Mouse (Mus musculus) forebrain, embryonic 15.5 days (tissue): ENCODE data around the gene Fry. TPM values are rescaled to one million over a fixed set of nuclear protein-coding genes. Genes with fewer than 3 reads are reported as not detected.
A peak's percentile ranks its signal among the peaks of the same experiment; 100 is the strongest.

ENCODE experiments used
- ATAC-seq: fragments of 200-750 bp; cut with Nextera tagmentation; replicated peaks from 2 replicates; pipeline ENCODE4 v1.8.0; 2017; ENCODE audit warnings: mild to moderate bottlenecking, moderate TSS enrichment, moderate library complexity
- H3K27ac ChIP-seq: fragments of 300-500 bp; sonication (generic); replicated peaks from 2 replicates; pipeline ENCODE4 v1.5.1; 2015; ENCODE audit warnings: mild to moderate bottlenecking, inconsistent platforms
- H3K27me3 ChIP-seq: fragments of 300-500 bp; sonication (generic); 2 replicates; pipeline ENCODE4 v1.6.1; 2015; ENCODE audit warnings: inconsistent platforms
- H3K36me3 ChIP-seq: fragments of 300-500 bp; sonication (generic); 2 replicates; pipeline ENCODE4 v1.6.1; 2015; ENCODE audit warnings: mild to moderate bottlenecking, inconsistent platforms
- H3K4me1 ChIP-seq: fragments of 300-500 bp; sonication (generic); 2 replicates; pipeline ENCODE4 v1.6.1; 2015; ENCODE audit warnings: inconsistent platforms
- H3K4me2 ChIP-seq: fragments of 300-500 bp; sonication (generic); replicated peaks from 2 replicates; pipeline ENCODE4 v1.6.1; 2015; ENCODE audit warnings: mild to moderate bottlenecking, inconsistent platforms
- H3K4me3 ChIP-seq: fragments of 300-500 bp; sonication (generic); 2 replicates; pipeline ENCODE4 v1.5.1; 2015; ENCODE audit warnings: mild to moderate bottlenecking, inconsistent platforms
- H3K9ac ChIP-seq: fragments of 300-500 bp; sonication (generic); replicated peaks from 2 replicates; pipeline ENCODE4 v1.6.1; 2015; ENCODE audit warnings: mild to moderate bottlenecking, inconsistent platforms
- H3K9me3 ChIP-seq: fragments of 300-500 bp; sonication (generic); 2 replicates; pipeline ENCODE4 v1.6.1; 2016; ENCODE audit warnings: inconsistent platforms
- WGBS: fragments of 180-500 bp; shearing (Covaris S2); methylation state at CpG from one replicate; pipeline ENCODE4 v1.1.7; 2015; ENCODE audit warnings: mixed read lengths; 5-methylcytosine and 5-hydroxymethylcytosine counted together
- polyA plus RNA-seq: library from polyadenylated mRNA; unstranded; fragments of >200 nt; fragmentation: Nextera tagmentation; extraction: Ambion mirVana; gene quantifications from 2 replicates; pipeline ENCODE4 v1.2.1, GENCODE M21; 2015

Fry gene
- polyA plus RNA-seq, 1 experiment from 2014 or later, result 36.3 TPM

- Histone ChIP-seq H3K27me3 (no peaks in the 10 kb centered on the region), H3K4me1 (no peaks in the 10 kb centered on the region), H3K27ac (no peak overlapping the region), H3K9ac (no peak overlapping the region), H3K4me3 (no peak overlapping the region), H3K9me3 (no peaks in the 10 kb centered on the region), H3K36me3 (no peaks in the 10 kb centered on the region), H3K4me2 (no peak overlapping the region)
- WGBS, result 72% methylated on average over 5 of the region's 5 CpGs
- ATAC-seq, result no peak
Observed at GRCm38 (mm10) chr5:150159151-150159550, 40.7 kb downstream of the Fry start.

- ATAC-seq, result no peak
- H3K4me1 ChIP-seq, result no peaks in the 10 kb centered on the region
- no peaks in the 10 kb centered on the region for H3K9me3 ChIP-seq
- no peak overlapping the region for H3K4me2 ChIP-seq
- H3K27me3 ChIP-seq, result no peaks in the 10 kb centered on the region
- WGBS, result 83% methylated on average over 6 of the region's 6 CpGs
- H3K4me3 ChIP-seq, result no peak overlapping the region
- H3K9ac ChIP-seq, result no peak overlapping the region
- no peaks in the 10 kb centered on the region for H3K36me3 ChIP-seq
- H3K27ac ChIP-seq, result no peak overlapping the region
Observed at GRCm38 (mm10) chr5:150161193-150161592, 42.7 kb downstream of the Fry start.

GRCm38 (mm10) chr5:150161898-150162297, 43.5 kb downstream of the Fry start:
- Histone ChIP-seq H3K27ac (no peak overlapping the region), H3K27me3 (no peaks in the 10 kb centered on the region), H3K36me3 (no peaks in the 10 kb centered on the region), H3K4me2 (no peak overlapping the region), H3K4me1 (no peaks in the 10 kb centered on the region), H3K9me3 (no peaks in the 10 kb centered on the region), H3K4me3 (no peak overlapping the region), H3K9ac (no peak overlapping the region)
- no peak for ATAC-seq
- 78% methylated on average over 5 of the region's 5 CpGs for WGBS

GRCm38 (mm10) chr5:150164671-150165070, 46.2 kb downstream of the Fry start:
- Histone ChIP-seq H3K4me3 (no peak overlapping the region), H3K9me3 (no peaks in the 10 kb centered on the region), H3K4me2 (no peak overlapping the region), H3K4me1 (no peaks in the 10 kb centered on the region), H3K36me3 (no peaks in the 10 kb centered on the region), H3K27me3 (no peaks in the 10 kb centered on the region), H3K27ac (no peak overlapping the region), H3K9ac (no peak overlapping the region)
- WGBS, result 83% methylated on average over 3 of the region's 3 CpGs
- ATAC-seq, result no peak

- no peaks in the 10 kb centered on the region for H3K36me3 ChIP-seq
- H3K4me2 ChIP-seq, result no peak overlapping the region
- H3K27me3 ChIP-seq, result no peaks in the 10 kb centered on the region
- WGBS, result 85% methylated on average over 5 of the region's 5 CpGs
- H3K4me3 ChIP-seq, result no peak overlapping the region
- no peak overlapping the region for H3K27ac ChIP-seq
- no peaks in the 10 kb centered on the region for H3K9me3 ChIP-seq
- no peak overlapping the region for H3K9ac ChIP-seq
- no peaks in the 10 kb centered on the region for H3K4me1 ChIP-seq
- ATAC-seq, result no peak
Observed at GRCm38 (mm10) chr5:150166811-150167210, 48.4 kb downstream of the Fry start.

- Histone ChIP-seq H3K36me3 (no peaks in the 10 kb centered on the region), H3K27me3 (no peaks in the 10 kb centered on the region), H3K9me3 (no peaks in the 10 kb centered on the region), H3K9ac (no peak overlapping the region), H3K4me1 (no peaks in the 10 kb centered on the region), H3K4me2 (no peak overlapping the region), H3K27ac (no peak overlapping the region), H3K4me3 (no peak overlapping the region)
- no peak for ATAC-seq
- WGBS, result 53% methylated on average over 2 of the region's 2 CpGs
Observed at GRCm38 (mm10) chr5:150167287-150167686, 48.8 kb downstream of the Fry start.

GRCm38 (mm10) chr5:150168712-150169111, 50.3 kb downstream of the Fry start:
- no peaks in the 10 kb centered on the region for H3K9me3 ChIP-seq
- ATAC-seq, result peak; percentile 93
- H3K9ac ChIP-seq, result no peak overlapping the region
- 3% methylated on average over 9 of the region's 9 CpGs for WGBS
- no peaks in the 10 kb centered on the region for H3K4me1 ChIP-seq
- no peak overlapping the region for H3K27ac ChIP-seq
- no peak overlapping the region for H3K4me2 ChIP-seq
- H3K36me3 ChIP-seq, result no peaks in the 10 kb centered on the region
- no peak overlapping the region for H3K4me3 ChIP-seq
- H3K27me3 ChIP-seq, result no peaks in the 10 kb centered on the region

GRCm38 (mm10) chr5:150171562-150171961, 53.1 kb downstream of the Fry start:
- Histone ChIP-seq H3K9me3 (no peaks in the 10 kb centered on the region), H3K36me3 (no peaks in the 10 kb centered on the region), H3K4me1 (no peaks in the 10 kb centered on the region), H3K27ac (no peak overlapping the region), H3K27me3 (no peaks in the 10 kb centered on the region), H3K4me3 (no peak overlapping the region), H3K4me2 (no peak overlapping the region), H3K9ac (no peak overlapping the region)
- 72% methylated on average over 10 of the region's 10 CpGs for WGBS
- no peak for ATAC-seq

GRCm38 (mm10) chr5:150173869-150174268, 55.4 kb downstream of the Fry start:
- no peak overlapping the region for H3K4me2 ChIP-seq
- no peak overlapping the region for H3K9ac ChIP-seq
- ATAC-seq, result no peak

GRCm38 (mm10) chr5:150174950-150175349, 56.5 kb downstream of the Fry start:
- no peak overlapping the region for H3K4me3 ChIP-seq
- ATAC-seq, result no peak
- no peaks in the 10 kb centered on the region for H3K9me3 ChIP-seq
- no peak overlapping the region for H3K27ac ChIP-seq
- no peak overlapping the region for H3K4me2 ChIP-seq
- no peaks in the 10 kb centered on the region for H3K36me3 ChIP-seq
- no peaks in the 10 kb centered on the region for H3K4me1 ChIP-seq
- no peaks in the 10 kb centered on the region for H3K27me3 ChIP-seq
- H3K9ac ChIP-seq, result no peak overlapping the region

More at GRCm38 (mm10) chr5:150173869-150174268, 55.4 kb downstream of the Fry start:
- Histone ChIP-seq H3K27ac (no peak overlapping the region), H3K27me3 (no peaks in the 10 kb centered on the region), H3K4me3 (no peak overlapping the region), H3K36me3 (no peaks in the 10 kb centered on the region), H3K9me3 (no peaks in the 10 kb centered on the region), H3K4me1 (no peaks in the 10 kb centered on the region)
- 85% methylated on average over 6 of the region's 6 CpGs for WGBS

- 89% methylated on average over 13 of the region's 13 CpGs for WGBS
- H3K9me3 ChIP-seq, result no peaks in the 10 kb centered on the region
Observed at GRCm38 (mm10) chr5:150176251-150177015, 58.0 kb downstream of the Fry start.

GRCm38 (mm10) chr5:150177757-150178156, 59.3 kb downstream of the Fry start:
- Histone ChIP-seq H3K9ac (no peak overlapping the region), H3K27ac (no peak overlapping the region), H3K4me2 (no peak overlapping the region), H3K36me3 (no peaks in the 10 kb centered on the region), H3K4me3 (no peak overlapping the region), H3K27me3 (no peaks in the 10 kb centered on the region), H3K9me3 (no peaks in the 10 kb centered on the region), H3K4me1 (no peaks in the 10 kb centered on the region)
- WGBS, result 95% methylated on average over 1 of the region's 1 CpGs
- ATAC-seq, result no peak

More at GRCm38 (mm10) chr5:150176251-150177015, 58.0 kb downstream of the Fry start:
- H3K36me3 ChIP-seq, result no peaks in the 10 kb centered on the region
- H3K9ac ChIP-seq, result no peak overlapping the region
- ATAC-seq, result no peak
- H3K27me3 ChIP-seq, result no peaks in the 10 kb centered on the region
- H3K4me3 ChIP-seq, result no peak overlapping the region
- no peak overlapping the region for H3K4me2 ChIP-seq
- no peak overlapping the region for H3K27ac ChIP-seq
- H3K4me1 ChIP-seq, result no peaks in the 10 kb centered on the region
